Mouse (Mus musculus) gastrocnemius, adult 2 months (tissue): ENCODE data around the gene Vmo1. TPM values are rescaled to one million over a fixed set of nuclear protein-coding genes. Genes with fewer than 3 reads are reported as not detected.
"Not testable (repeated sequence)": the region's sequence is repeated elsewhere in the genome, so short reads cannot be mapped to it uniquely, and the experiment has no call there.

Experiments used
- DNase-seq: peaks from one replicate; pipeline ENCODE4 v3.0.0; 2022
- H3K27ac ChIP-seq: fragments of 200-600 bp; 2 replicates; pipeline ENCODE4 v1.8.1; 2022; ENCODE audit warnings: mild to moderate bottlenecking
- H3K4me3 ChIP-seq: fragments of 200-600 bp; 2 replicates; pipeline ENCODE4 v1.8.1; 2022; ENCODE audit warnings: mild to moderate bottlenecking, moderate library complexity
- CTCF ChIP-seq: fragments of 200-600 bp; IDR thresholded peaks from 2 replicates; pipeline ENCODE4 v1.8.1; 2022; ENCODE audit warnings: antibody characterized with exemption, mild to moderate bottlenecking, moderate library complexity
- intact Hi-C: fragments of 180-260 bp; cut with DNase I; formaldehyde crosslinking; loops from one replicate; pipeline ENCODE4 v1.15.1; 2025
- total RNA-seq, 2 experiments: library from RNA; stranded (reverse); gene quantifications; 2 replicates each; pipeline ENCODE4 v1.2.3; 2021

Vmo1 gene
- total RNA-seq, 2 experiments from 2014 or later, result not detected

- intact Hi-C loops, result loop anchor here (5.0 kb wide), 1 partner anchor 68 kb away; no protein-coding TSS in a partner anchor
- TF ChIP-seq CTCF, result no peak
- Histone ChIP-seq H3K27ac (peak overlapping the region; percentile 90), H3K4me3 (peak overlapping the region; percentile 86)
- no peak for DNase-seq
Measured at GRCm38 (mm10) chr11:70539423-70539822, 25.0 kb upstream of the Vmo1 start.

GRCm38 (mm10) chr11:70532839-70533238, 18.4 kb upstream of the Vmo1 start, which contains the start of gene Gm40193:
TSS of gene Gm40193 (minus strand) at chr11:70532939.
- Histone ChIP-seq H3K4me3 (no peak within 1 kb of the TSS), H3K27ac (no peak within 1 kb of the TSS)
- TF ChIP-seq CTCF, result no peak
- no peak for DNase-seq
- intact Hi-C loops, result no loop called here

GRCm38 (mm10) chr11:70531065-70531464, 16.6 kb upstream of the Vmo1 start:
- H3K4me3 ChIP-seq, H3K27ac ChIP-seq, intact Hi-C loops, DNase-seq: not testable (repeated sequence)
- TF ChIP-seq CTCF, result peak; percentile 7; the same call in 1 of the 2 replicates

- H3K27ac ChIP-seq, result no peak overlapping the region
- H3K4me3 ChIP-seq, result no peak overlapping the region
- TF ChIP-seq CTCF, result no peak
- intact Hi-C loops, result no loop called here
- no peak for DNase-seq
Measured at GRCm38 (mm10) chr11:70528610-70529009, 14.2 kb upstream of the Vmo1 start.

- Histone ChIP-seq H3K4me3 (peak overlapping the region; percentile 87), H3K27ac (no peak overlapping the region)
- intact Hi-C loops, result no loop called here
- no peak for TF ChIP-seq CTCF
- DNase-seq, result no peak
Measured at GRCm38 (mm10) chr11:70526211-70526610, 11.8 kb upstream of the Vmo1 start.

- intact Hi-C loops, result no loop called here
- Histone ChIP-seq H3K27ac (peak overlapping the region; percentile 90), H3K4me3 (peak overlapping the region; percentile 87)
- no peak for TF ChIP-seq CTCF
- DNase-seq, result no peak
Measured at GRCm38 (mm10) chr11:70525726-70526125, 11.3 kb upstream of the Vmo1 start.

GRCm38 (mm10) chr11:70525184-70525678, 10.8 kb upstream of the Vmo1 start, which contains the start of gene Psmb6:
TSS of gene Psmb6 (plus strand) at chr11:70525367.
- no peak for TF ChIP-seq CTCF
- peak within 1 kb of the TSS; percentile 90 for H3K27ac ChIP-seq
- DNase-seq, result peak; percentile 91
- intact Hi-C loops, result no loop called here
- H3K4me3 ChIP-seq, result peak within 1 kb of the TSS; percentile 87

GRCm38 (mm10) chr11:70524782-70525181, 10.4 kb upstream of the Vmo1 start:
- Histone ChIP-seq H3K4me3 (peak overlapping the region; percentile 87), H3K27ac (peak overlapping the region; percentile 76)
- no peak for TF ChIP-seq CTCF
- no peak for DNase-seq
- intact Hi-C loops, result no loop called here

- intact Hi-C loops, H3K4me3 ChIP-seq, H3K27ac ChIP-seq, DNase-seq: not testable (repeated sequence)
- TF ChIP-seq CTCF, result 0 out of 2 replicates have a peak, but pooled peaks have one; percentile 7
Measured at GRCm38 (mm10) chr11:70523306-70523989, 9.0 kb upstream of the Vmo1 start.

- peak; percentile 69 for DNase-seq
- peak; percentile 33; the same call in 1 of the 2 replicates for TF ChIP-seq CTCF
- H3K4me3 ChIP-seq, result peak overlapping the region; percentile 71
- peak overlapping the region; percentile 83 for H3K27ac ChIP-seq
- intact Hi-C loops, result no loop called here
Measured at GRCm38 (mm10) chr11:70520178-70520769, 5.9 kb upstream of the Vmo1 start.

GRCm38 (mm10) chr11:70518923-70519322, 4.5 kb upstream of the Vmo1 start, which contains the start of gene Gltpd2:
TSS of gene Gltpd2 (plus strand) at chr11:70519196.
- no peak for DNase-seq
- no peak for TF ChIP-seq CTCF
- H3K4me3 ChIP-seq, result peak within 1 kb of the TSS; percentile 71
- peak within 1 kb of the TSS; percentile 83 for H3K27ac ChIP-seq
- intact Hi-C loops, result no loop called here

GRCm38 (mm10) chr11:70518436-70518835, 4.0 kb upstream of the Vmo1 start:
- intact Hi-C loops, result no loop called here
- Histone ChIP-seq H3K4me3 (no peak overlapping the region), H3K27ac (no peak overlapping the region)
- no peak for TF ChIP-seq CTCF
- no peak for DNase-seq

GRCm38 (mm10) chr11:70516352-70516751, 1.9 kb upstream of the Vmo1 start:
- no peak for DNase-seq
- no peak overlapping the region for H3K4me3 ChIP-seq
- H3K27ac ChIP-seq, result no peak overlapping the region
- peak; percentile 88 for TF ChIP-seq CTCF
- intact Hi-C loops, result loop anchor here (1.0 to 2.0 kb wide), 2 partner anchors 89 to 238 kb away; no protein-coding TSS in a partner anchor
